Mouse (Mus musculus) cerebellum, postnatal 25 days (tissue): ENCODE measurements at regions not wholly inside any gene's neighbourhood (a gene's known extent, or its start where the extent isn't known, plus 50 kb on each side); places are given as distances from the start of the nearest gene placed in this dataset.

Experiments used
- DNase-seq, 2 experiments: peaks; one replicate each; pipeline ENCODE4 v3.0.0; 2021; ENCODE audit warnings: mixed read lengths in 2 of 2

- no peak for DNase-seq
Observed at GRCm38 (mm10) chr7:40052255-40052654, 534.7 kb downstream of the Zfp619 start.

- no peak for DNase-seq
Observed at GRCm38 (mm10) chr7:40058836-40059235, 541.3 kb downstream of the Zfp619 start.

DNA sequence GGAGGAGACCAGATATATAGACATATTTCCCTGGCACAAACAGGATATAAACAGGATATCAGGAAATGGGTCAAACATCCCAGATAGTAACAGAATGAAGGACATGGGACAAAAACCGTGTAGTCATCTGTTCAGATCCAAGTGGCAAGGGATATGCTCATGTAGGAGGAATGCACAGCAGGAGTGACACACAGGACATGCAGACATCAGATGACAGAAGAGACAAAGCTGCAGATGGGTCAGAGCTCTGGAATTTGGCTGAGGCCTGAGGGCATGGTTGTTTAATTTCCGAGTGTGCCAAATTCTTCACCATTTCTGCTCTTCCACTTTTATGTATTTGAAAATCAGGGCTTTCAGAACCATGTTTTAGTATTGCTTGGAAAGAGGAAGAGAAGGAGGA is 547.1 kb downstream of the Zfp619 start:
- DNase-seq, result no peak

DNA sequence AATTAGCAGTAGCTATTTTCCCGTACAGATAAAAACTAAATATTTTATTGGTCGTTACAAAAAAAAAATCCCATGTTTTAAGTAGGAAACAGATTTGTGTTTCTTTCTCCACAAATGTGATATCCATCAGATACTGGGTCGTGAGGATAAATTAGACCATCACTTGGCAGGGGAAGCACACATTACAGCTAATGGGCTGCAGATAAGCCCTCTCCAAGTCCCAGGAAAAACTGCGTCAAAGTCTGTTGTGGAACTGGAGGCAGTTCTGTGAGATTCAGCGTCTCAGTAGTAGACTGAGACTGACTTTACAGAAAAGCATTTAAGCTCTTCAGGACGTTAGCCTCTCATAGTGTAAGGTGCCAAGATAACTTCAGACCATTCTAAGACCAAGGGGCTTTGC is 548.0 kb downstream of the Zfp619 start:
- no peak for DNase-seq

DNA sequence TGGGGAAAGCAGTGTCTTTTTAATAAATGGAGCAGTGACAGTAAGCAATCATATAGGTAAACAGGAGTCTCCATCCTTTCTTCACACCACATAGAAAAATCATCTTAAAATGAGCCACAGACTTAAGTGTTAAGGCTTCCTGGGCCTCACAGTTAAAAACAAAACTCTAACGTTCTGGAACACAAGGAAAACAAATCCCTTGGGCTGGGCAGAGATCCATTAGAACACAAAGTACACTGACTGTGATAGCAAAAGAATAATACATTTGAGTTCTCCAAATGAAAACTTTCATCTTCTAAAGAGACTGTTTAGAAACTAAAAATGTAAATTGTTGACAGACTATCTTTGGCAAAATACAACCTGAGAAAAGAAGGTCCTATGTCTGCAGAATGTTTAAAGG is 549.8 kb downstream of the Zfp619 start:
- DNase-seq, result no peak

- DNase-seq, result no peak
Observed at GRCm38 (mm10) chr7:40071313-40071712, 553.7 kb downstream of the Zfp619 start.

DNA sequence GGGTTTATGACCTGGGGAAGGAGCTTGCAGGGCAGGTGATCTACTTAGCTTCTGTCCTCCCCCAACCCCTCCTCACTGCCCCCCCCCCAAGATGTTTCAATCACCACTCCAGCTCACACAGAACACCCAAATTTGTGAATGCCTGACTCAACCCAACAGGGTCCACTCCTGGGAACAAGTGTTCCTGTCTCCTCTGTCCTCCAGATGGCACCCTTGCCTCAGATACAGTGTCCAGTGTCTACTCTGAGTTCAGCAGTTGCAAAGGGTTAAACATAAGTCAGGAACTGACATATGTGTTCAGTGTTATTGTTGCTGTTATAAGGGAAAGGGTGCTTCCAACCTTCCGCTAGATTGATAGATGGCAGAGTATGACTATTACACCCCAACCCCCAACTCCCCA is 554.9 kb downstream of the Zfp619 start:
- DNase-seq, result no peak

GRCm38 (mm10) chr7:40086236-40086635 is 568.7 kb downstream of the Zfp619 start:
- peak in 1 of 2 experiments; percentile 8 for DNase-seq

GRCm38 (mm10) chr7:40097094-40097493 is 579.5 kb downstream of the Zfp619 start:
- no peak for DNase-seq

- DNase-seq, result no peak
Observed at GRCm38 (mm10) chr7:40103057-40103945, 585.7 kb downstream of the Zfp619 start.

- DNase-seq, result peak in 1 of 2 experiments; percentile 4
Observed at GRCm38 (mm10) chr7:40142906-40143305, 625.3 kb downstream of the Zfp619 start.

DNA sequence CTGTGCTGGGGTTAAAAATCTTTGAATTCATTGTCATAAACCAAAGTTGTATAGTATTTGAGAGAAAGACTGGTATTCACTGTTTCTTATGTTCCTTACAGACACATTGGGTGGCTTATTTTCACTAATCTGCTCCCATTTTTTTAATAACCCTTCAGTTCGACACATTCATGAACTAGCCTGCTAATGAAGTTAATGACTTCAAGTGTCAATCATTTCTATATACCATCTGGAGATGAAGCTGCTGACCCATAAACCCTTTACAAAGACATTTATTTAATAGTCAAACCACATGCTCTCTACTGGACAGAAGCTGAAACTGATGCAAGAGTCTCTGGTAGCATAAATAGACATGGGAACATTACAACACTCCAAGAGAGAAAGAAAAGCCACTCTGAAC is 626.9 kb downstream of the Zfp619 start:
- no peak for DNase-seq

DNA sequence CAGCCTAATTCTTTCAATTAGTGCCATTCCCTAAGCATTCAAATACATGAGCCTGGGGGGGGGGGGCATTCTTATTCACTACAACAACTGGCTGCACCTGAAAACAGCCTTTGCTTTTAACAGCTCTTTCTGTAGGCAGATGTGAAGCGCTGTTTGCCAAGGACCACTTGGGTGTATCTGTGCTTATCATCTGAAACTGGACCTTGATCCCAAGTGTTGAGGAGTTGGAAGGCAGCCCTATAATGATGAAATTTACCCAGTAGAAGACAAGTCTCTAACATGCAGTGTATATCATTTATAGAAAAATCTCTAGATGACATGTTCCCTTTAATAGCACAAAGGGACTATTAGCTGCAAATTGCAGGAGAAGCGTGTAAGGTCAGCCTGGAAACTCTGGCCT is 660.0 kb downstream of the Zfp619 start:
- no peak for DNase-seq

DNA sequence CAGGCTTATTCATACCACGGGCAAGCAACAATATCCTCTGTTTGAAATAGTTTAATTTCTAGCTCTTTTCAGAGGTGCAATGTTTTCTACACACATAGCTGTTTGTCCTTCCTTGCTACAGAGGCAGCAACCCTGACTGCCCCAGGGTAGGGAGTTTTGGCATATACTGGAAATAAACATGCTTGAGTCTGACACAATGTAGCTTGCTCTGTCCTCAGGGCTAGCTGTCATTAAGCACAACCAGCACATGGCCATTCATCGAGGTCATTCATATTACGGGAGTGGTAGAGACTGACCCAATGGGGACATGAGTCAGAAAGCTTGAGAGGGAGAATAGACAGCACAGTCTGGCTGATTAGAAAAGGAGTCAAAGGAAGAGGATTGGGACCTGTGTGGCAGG is 677.8 kb downstream of the Zfp619 start:
- DNase-seq, result no peak

DNA sequence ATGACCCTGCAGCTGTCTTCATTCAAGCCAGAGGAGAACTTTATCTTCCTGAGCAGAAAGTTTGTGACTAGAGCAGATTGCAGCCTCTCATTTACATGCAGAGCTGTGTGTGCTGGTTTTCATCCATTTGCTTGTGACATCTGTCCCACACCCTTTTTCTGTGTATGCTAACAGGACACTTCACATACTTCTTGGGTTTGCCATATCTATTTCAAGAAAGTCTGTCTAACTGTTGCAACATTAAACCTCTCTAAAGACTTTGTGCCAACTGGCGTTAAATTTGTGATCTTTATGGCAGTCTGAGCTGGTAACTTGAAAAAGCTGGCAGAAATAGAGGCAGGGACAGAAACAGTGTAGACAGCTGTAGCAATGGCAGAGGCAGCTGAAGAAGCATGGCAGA is 685.0 kb downstream of the Zfp619 start:
- DNase-seq, result no peak

DNA sequence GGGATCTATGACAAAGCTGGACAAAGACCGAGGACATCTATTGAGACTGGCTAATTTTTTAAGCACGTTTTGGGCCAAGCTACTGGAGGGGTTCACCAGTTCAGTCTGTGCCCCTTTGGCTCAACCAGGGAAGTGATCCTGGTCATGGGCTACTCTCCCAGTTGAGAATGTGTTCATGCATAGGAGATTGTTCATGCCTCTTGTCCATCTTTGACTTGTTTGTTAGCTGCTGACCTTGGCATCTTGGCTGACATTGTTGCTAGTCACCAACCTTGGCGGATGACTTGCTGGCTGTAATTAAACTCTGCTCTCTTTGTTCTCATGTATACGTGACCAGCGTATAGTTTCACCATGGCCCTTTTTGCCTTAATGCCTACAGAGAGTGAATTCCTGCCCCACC is 686.2 kb upstream of the Vstm2b start:
- no peak for DNase-seq

DNA sequence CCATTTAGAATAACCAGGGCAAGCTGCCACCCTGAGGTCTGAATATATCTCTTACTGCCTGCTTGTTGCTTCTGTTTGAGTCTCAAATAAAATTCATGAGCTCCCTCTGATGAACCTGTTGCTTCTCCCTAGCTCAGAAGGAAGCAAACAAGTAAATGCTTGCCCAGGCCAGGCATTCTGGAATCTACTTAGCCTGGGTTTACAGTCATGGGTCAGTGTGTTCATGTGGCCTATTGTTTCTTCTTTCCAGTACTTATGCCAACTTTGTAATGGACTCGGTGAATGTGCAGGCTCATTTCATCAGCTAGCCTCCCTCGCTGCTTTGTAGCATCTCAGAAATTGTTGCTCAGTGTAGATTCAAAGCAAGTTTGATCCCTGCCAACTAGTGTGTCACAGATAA is 685.6 kb upstream of the Vstm2b start:
- no peak for DNase-seq

GRCm38 (mm10) chr7:40213646-40214045 is 684.5 kb upstream of the Vstm2b start:
- DNase-seq, result no peak

GRCm38 (mm10) chr7:40214395-40214794 is 683.7 kb upstream of the Vstm2b start:
- DNase-seq, result no peak

DNA sequence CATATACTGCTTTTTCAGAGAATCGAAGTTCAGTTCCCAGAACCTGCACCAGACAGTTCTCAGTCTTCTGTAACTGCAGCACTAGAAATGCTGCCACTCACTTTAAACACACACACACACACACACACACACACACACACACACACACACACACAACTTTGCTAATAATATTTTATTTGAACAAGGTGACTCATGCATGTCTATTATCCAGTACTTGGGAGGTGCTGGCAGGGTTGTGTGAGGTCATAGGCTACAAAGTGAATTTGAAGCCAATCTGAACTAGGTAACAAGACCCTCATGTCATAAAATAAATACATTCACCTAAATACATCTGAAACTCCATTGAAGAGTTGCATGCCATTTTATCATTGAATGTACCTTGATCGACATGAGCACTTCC is 682.9 kb upstream of the Vstm2b start:
- no peak for DNase-seq

DNA sequence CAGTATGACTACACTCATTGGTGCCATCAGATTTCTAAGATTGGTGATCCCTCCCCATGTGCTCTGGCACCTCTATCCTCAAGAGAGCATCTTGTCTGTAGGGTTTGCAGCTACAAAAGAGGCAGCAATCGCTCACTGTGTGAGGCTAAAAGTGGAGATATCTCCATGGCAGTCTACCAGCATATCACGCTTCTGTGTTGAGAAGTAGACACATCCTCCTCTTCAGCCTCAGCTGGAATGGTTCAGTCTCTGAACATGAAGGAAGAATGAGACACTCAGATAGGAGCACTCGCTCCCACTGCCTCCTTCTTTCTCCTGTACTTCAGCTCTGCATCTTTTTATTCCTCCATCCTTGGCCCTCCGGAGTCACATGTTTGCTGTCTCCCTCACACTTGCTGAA is 677.6 kb upstream of the Vstm2b start:
- DNase-seq, result no peak

- DNase-seq, result no peak
Observed at GRCm38 (mm10) chr7:40245188-40245587, 652.9 kb upstream of the Vstm2b start.

GRCm38 (mm10) chr7:40248521-40248920 is 649.6 kb upstream of the Vstm2b start:
- DNase-seq, result no peak

- peak in 1 of 2 experiments; percentile 6 for DNase-seq
Observed at GRCm38 (mm10) chr7:40253486-40253885, 644.6 kb upstream of the Vstm2b start.
